Mouse (Mus musculus): ENCODE results near the gene Brdt. TPM values are rescaled to one million over a fixed set of nuclear protein-coding genes. Genes with fewer than 3 reads are reported as not detected.

Brdt gene
- polyA plus RNA-seq, 1 experiment from 2014 or later: 4.2 TPM

DNA sequence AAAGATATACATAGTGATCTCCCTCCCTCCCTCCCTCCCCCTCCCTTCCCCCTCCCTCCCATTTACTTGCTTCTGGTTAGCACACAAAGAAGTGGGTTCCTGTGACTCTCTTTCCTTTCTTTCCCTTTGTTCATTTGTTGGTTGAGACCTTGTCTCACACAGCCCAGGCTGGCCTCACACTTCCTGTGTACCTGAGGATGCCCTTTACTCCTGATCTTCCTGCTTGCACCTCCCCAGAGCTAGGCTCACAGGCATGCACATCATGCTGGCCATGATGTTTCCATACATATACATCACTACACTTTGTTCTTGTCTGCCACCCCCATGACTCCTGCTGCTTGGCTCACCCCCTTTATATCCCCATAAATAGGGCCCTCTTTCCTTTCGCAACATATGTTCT is 21.6 kb downstream of the Brdt start:
- H3K4me3 ChIP-seq (ENCODE audit: low read depth, low read length): no peak overlapping the region
- DNase-seq (ENCODE audit: low spot score) (no peak), ATAC-seq (ENCODE audit: low read depth) (no peak)
- no peaks in the 10 kb centered on the region for H3K27me3 ChIP-seq (replicated peaks; ENCODE audit: control insufficient read depth, insufficient read depth, low read length)
- peaks cover 5% of the 10 kb centered on the region; the same call in 1 of the 2 replicates for H3K4me1 ChIP-seq (ENCODE audit: control insufficient read depth, insufficient read depth, low read length)
- no peaks in the 10 kb centered on the region for H3K36me3 ChIP-seq (ENCODE audit: control insufficient read depth, insufficient read depth, low read length)
- 95% methylated on average over 1 of the region's 1 CpGs for WGBS
- H3K27ac ChIP-seq (replicated peaks; ENCODE audit: low read depth, low read length): no peak overlapping the region
- no peak overlapping the region for H3K4me2 ChIP-seq (ENCODE audit: low read depth, low read length)
- no peaks in the 10 kb centered on the region for H3K9me3 ChIP-seq (ENCODE audit: control insufficient read depth, low read length)
- no peak overlapping the region for H3K9ac ChIP-seq (ENCODE audit: low read depth, low read length)

DNA sequence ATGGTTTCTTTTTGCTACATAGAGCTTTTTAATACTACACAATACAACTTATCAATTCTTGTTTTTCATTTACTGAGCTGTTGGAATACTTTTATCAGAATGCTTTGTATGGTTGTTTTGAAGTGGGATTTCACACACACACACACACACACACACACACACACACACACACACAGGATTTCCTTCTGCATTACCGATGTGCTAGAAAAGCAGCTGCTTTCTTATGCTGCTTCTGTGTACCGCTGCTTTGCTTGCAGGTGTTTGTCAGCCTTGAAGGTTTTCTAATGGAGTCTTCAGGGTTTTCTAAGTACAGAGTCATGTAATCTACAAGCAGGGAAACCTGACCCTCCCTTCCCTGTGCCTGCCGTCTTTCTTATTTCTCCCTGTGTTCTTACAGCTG is 23.0 kb downstream of the Brdt start:
- ATAC-seq (ENCODE audit: low read depth): no peak
- no peak for DNase-seq (ENCODE audit: low spot score)
- H3K4me1 ChIP-seq (ENCODE audit: control insufficient read depth, insufficient read depth, low read length): no peaks in the 10 kb centered on the region
- 48% methylated on average over 3 of the region's 3 CpGs for WGBS
- no peak overlapping the region for H3K9ac ChIP-seq (ENCODE audit: low read depth, low read length)
- no peak overlapping the region for H3K4me3 ChIP-seq (ENCODE audit: low read depth, low read length)
- H3K4me2 ChIP-seq (ENCODE audit: low read depth, low read length): no peak overlapping the region
- no peaks in the 10 kb centered on the region for H3K27me3 ChIP-seq (replicated peaks; ENCODE audit: control insufficient read depth, insufficient read depth, low read length)
- no peak overlapping the region for H3K27ac ChIP-seq (replicated peaks; ENCODE audit: low read depth, low read length)
- no peaks in the 10 kb centered on the region for H3K9me3 ChIP-seq (ENCODE audit: control insufficient read depth, low read length)
- H3K36me3 ChIP-seq (ENCODE audit: control insufficient read depth, insufficient read depth, low read length): no peaks in the 10 kb centered on the region

DNA sequence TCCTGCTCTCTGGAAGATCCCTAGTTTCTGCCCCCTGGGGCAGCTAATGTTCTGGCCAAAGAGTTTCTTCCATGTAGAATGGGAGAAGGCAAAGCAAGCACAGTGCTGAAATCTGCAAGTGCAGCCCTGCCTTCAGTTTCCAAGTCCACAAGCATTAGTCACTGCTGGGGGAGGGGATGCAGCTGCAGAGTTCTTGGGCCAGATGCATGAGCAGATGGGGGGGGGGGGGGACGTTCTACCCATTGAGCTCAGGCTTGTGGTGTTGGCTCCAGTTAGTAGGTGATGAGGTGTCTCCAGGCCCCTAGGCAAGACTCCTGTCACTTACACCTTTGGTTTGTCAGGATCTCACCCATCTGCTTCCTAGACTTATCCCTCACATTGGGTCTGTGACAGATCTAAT is 24.8 kb downstream of the Brdt start:
- Histone ChIP-seq H3K4me2 (ENCODE audit: low read depth, low read length) (no peak overlapping the region), H3K4me3 (ENCODE audit: low read depth, low read length) (no peak overlapping the region), H3K9me3 (ENCODE audit: control insufficient read depth, low read length) (no peaks in the 10 kb centered on the region), H3K27ac (replicated peaks; ENCODE audit: low read depth, low read length) (no peak overlapping the region), H3K9ac (ENCODE audit: low read depth, low read length) (no peak overlapping the region), H3K4me1 (ENCODE audit: control insufficient read depth, insufficient read depth, low read length) (peaks cover 3% of the 10 kb centered on the region; the same call in 1 of the 2 replicates), H3K27me3 (replicated peaks; ENCODE audit: control insufficient read depth, insufficient read depth, low read length) (no peaks in the 10 kb centered on the region), H3K36me3 (ENCODE audit: control insufficient read depth, insufficient read depth, low read length) (no peaks in the 10 kb centered on the region)
- WGBS: no CpG with 5 or more reads among the region's 1 CpGs
- ATAC-seq (ENCODE audit: low read depth) (no peak), DNase-seq (ENCODE audit: low spot score) (peak; percentile 36)

DNA sequence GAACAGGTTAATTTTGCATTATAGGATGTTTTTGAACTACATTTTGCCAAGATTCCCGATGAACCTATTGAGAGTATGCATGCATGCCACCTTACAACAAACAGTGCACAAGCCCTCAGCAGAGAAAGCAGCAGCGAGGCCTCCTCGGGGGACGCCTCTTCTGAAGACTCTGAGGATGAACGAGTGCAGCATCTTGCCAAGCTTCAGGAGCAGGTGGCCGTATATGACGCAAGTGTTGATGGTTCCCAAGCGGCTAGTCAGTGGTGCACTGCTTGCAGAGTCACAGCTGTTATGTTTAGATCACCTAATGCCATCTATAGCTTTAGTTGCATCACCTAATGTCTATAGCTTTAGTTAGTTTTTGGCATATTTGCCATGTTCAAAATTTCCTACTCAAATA is 26.8 kb downstream of the Brdt start:
- Histone ChIP-seq H3K4me3 (ENCODE audit: low read depth, low read length) (no peak overlapping the region), H3K27ac (replicated peaks; ENCODE audit: low read depth, low read length) (no peak overlapping the region), H3K4me1 (ENCODE audit: control insufficient read depth, insufficient read depth, low read length) (peaks cover 3% of the 10 kb centered on the region; the same call in 1 of the 2 replicates), H3K9ac (ENCODE audit: low read depth, low read length) (no peak overlapping the region), H3K36me3 (ENCODE audit: control insufficient read depth, insufficient read depth, low read length) (no peaks in the 10 kb centered on the region), H3K9me3 (ENCODE audit: control insufficient read depth, low read length) (no peaks in the 10 kb centered on the region), H3K27me3 (replicated peaks; ENCODE audit: control insufficient read depth, insufficient read depth, low read length) (no peaks in the 10 kb centered on the region), H3K4me2 (ENCODE audit: low read depth, low read length) (no peak overlapping the region)
- peak; percentile 29 for DNase-seq (ENCODE audit: low spot score)
- 83% methylated on average over 8 of the region's 8 CpGs for WGBS
- ATAC-seq (ENCODE audit: low read depth): no peak

DNA sequence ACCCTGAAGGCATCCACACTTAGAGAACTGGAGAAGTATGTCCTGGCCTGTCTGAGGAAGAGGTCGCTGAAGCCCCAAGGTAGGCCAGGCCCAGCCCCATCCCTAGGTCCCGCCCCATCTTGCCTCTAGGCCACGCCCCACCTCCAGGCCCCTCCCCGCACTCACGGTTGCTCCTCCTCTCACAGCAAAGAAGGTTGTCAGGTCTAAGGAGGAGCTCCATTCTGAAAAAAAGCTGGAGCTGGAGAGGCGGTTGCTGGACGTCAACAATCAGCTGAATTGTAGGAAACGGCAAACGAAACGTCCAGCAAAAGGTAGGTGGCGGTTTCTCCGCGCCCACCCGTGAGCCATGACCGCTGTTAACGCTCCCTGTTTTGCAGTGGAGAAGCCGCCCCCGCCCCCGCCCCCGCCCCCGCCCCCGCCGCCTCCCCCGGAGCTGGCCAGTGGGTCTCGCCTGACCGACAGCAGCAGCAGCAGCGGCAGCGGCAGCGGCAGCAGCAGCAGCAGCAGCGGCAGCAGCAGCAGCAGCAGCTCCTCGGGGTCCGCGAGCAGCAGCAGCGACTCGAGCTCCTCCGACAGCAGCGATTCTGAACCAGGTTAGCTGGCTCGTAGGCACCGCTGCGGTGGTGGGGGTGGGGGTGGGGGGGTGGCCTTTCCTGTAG is 28.6 kb downstream of the Brdt start:
- under 1% methylated on average over 28 of the region's 40 CpGs for WGBS
- H3K9ac ChIP-seq (ENCODE audit: low read depth, low read length): peak overlapping the region; percentile 74
- DNase-seq (ENCODE audit: low spot score): peak; percentile 93
- ATAC-seq (ENCODE audit: low read depth): peak; percentile 96
- peak overlapping the region; percentile 60 for H3K4me2 ChIP-seq (ENCODE audit: low read depth, low read length)
- no peaks in the 10 kb centered on the region for H3K9me3 ChIP-seq (ENCODE audit: control insufficient read depth, low read length)
- peaks cover 3% of the 10 kb centered on the region; the same call in 1 of the 2 replicates for H3K4me1 ChIP-seq (ENCODE audit: control insufficient read depth, insufficient read depth, low read length)
- peak overlapping the region; percentile 66 for H3K4me3 ChIP-seq (ENCODE audit: low read depth, low read length)
- H3K27me3 ChIP-seq (replicated peaks; ENCODE audit: control insufficient read depth, insufficient read depth, low read length): no peaks in the 10 kb centered on the region
- H3K27ac ChIP-seq (replicated peaks; ENCODE audit: low read depth, low read length): peak overlapping the region; percentile 77
- H3K36me3 ChIP-seq (ENCODE audit: control insufficient read depth, insufficient read depth, low read length): 0 out of 2 replicates have a peak, but pooled peaks cover 6% of the 10 kb centered on the region

DNA sequence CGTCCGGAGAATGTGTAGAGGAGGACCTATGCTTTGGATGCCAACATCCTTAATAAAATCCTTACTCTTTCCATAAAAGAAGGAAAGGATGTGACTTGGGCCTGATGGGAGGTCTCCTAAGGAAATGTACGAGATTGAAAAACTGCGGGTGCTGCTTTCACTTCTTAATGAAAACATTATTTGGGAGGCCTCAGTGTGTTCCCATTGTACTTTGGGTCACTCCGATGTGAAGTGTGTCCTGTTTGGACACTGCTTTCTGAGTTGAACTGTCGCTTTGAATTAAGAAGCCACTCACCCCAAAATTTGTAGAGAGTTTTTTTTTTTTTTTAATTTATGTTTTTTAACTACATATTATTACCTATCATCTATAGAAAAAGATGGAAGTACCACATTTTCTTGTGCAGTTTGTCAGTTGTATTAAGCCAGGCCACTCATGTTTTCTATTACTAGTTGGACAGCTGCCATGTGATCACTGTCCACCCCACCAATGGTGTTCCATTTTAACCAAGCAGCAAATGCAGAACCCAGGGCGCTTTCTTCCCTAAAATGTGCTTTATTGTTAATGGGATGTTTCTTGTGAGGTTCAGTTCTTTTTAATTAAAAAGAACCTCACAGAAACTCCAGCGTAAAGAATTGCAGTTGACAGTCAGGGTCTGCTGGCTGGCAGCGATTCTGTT is 29.2 kb downstream of the Brdt start:
- peak overlapping the region; percentile 60 for H3K4me2 ChIP-seq (ENCODE audit: low read depth, low read length)
- peak overlapping the region; percentile 74 for H3K9ac ChIP-seq (ENCODE audit: low read depth, low read length)
- ATAC-seq (ENCODE audit: low read depth) (no peak), DNase-seq (ENCODE audit: low spot score) (peak; percentile 44)
- H3K27me3 ChIP-seq (replicated peaks; ENCODE audit: control insufficient read depth, insufficient read depth, low read length): no peaks in the 10 kb centered on the region
- peak overlapping the region; percentile 77 for H3K27ac ChIP-seq (replicated peaks; ENCODE audit: low read depth, low read length)
- H3K36me3 ChIP-seq (ENCODE audit: control insufficient read depth, insufficient read depth, low read length): 0 out of 2 replicates have a peak, but pooled peaks cover 6% of the 10 kb centered on the region
- peak overlapping the region; percentile 66 for H3K4me3 ChIP-seq (ENCODE audit: low read depth, low read length)
- 14% methylated on average over 9 of the region's 9 CpGs for WGBS
- peaks cover 3% of the 10 kb centered on the region; the same call in 1 of the 2 replicates for H3K4me1 ChIP-seq (ENCODE audit: control insufficient read depth, insufficient read depth, low read length)
- no peaks in the 10 kb centered on the region for H3K9me3 ChIP-seq (ENCODE audit: control insufficient read depth, low read length)

DNA sequence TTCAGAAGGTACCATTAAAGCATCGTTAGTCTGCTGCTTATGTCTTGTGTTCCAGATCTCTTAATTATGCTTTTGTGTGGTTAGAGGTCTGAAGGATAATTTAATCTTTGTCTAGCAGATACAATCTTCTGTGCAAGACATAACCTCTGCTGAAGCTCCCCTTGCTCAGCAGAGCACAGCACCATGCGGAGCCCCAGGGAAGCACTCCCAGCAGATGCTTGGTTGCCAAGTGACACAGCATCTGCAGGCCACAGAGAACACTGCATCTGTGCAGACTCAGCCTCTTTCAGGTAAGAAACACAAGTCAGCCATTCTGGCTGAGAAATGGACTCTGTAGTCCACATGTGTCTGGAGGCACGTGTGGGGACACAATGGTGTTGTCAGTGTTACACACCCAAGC is 39.1 kb downstream of the Brdt start:
- Histone ChIP-seq H3K9ac (ENCODE audit: low read depth, low read length) (no peak overlapping the region), H3K27ac (replicated peaks; ENCODE audit: low read depth, low read length) (no peak overlapping the region), H3K9me3 (ENCODE audit: control insufficient read depth, low read length) (no peaks in the 10 kb centered on the region), H3K27me3 (replicated peaks; ENCODE audit: control insufficient read depth, insufficient read depth, low read length) (no peaks in the 10 kb centered on the region), H3K4me2 (ENCODE audit: low read depth, low read length) (no peak overlapping the region), H3K36me3 (ENCODE audit: control insufficient read depth, insufficient read depth, low read length) (peaks cover 20% of the 10 kb centered on the region), H3K4me1 (ENCODE audit: control insufficient read depth, insufficient read depth, low read length) (no peaks in the 10 kb centered on the region), H3K4me3 (ENCODE audit: low read depth, low read length) (no peak overlapping the region)
- 60% methylated on average over 3 of the region's 3 CpGs for WGBS
- no peak for ATAC-seq (ENCODE audit: low read depth)
- no peak for DNase-seq (ENCODE audit: low spot score)

DNA sequence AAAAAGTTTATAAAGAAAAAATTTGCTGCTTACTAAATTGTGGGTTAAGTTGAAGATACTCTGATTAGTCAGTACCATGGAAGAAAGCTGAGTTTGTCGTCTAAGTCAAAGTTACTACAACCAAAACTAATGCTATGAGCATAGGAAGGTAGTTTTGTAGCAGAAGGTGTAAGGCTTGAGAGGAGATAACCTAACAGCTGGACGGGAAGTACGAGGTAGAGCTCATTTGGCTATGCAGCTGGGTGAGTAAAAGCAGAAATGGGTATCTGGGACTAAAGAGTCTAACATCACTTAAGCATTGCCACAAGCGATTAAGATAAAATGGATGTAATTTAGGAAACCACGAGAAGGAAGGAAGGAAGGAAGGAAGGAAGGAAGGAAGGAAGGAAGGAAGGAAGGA is 40.4 kb downstream of the Brdt start:
- H3K36me3 ChIP-seq (ENCODE audit: control insufficient read depth, insufficient read depth, low read length): peaks cover 30% of the 10 kb centered on the region
- H3K9me3 ChIP-seq (ENCODE audit: control insufficient read depth, low read length): no peaks in the 10 kb centered on the region
- H3K4me1 ChIP-seq (ENCODE audit: control insufficient read depth, insufficient read depth, low read length): no peaks in the 10 kb centered on the region
- no peaks in the 10 kb centered on the region for H3K27me3 ChIP-seq (replicated peaks; ENCODE audit: control insufficient read depth, insufficient read depth, low read length)
- DNase-seq (ENCODE audit: low spot score) (no peak), ATAC-seq (ENCODE audit: low read depth) (no peak)
- H3K4me2 ChIP-seq (ENCODE audit: low read depth, low read length): no peak overlapping the region
- H3K9ac ChIP-seq (ENCODE audit: low read depth, low read length): no peak overlapping the region
- 87% methylated on average over 5 of the region's 5 CpGs for WGBS
- H3K27ac ChIP-seq (replicated peaks; ENCODE audit: low read depth, low read length): no peak overlapping the region
- H3K4me3 ChIP-seq (ENCODE audit: low read depth, low read length): no peak overlapping the region

DNA sequence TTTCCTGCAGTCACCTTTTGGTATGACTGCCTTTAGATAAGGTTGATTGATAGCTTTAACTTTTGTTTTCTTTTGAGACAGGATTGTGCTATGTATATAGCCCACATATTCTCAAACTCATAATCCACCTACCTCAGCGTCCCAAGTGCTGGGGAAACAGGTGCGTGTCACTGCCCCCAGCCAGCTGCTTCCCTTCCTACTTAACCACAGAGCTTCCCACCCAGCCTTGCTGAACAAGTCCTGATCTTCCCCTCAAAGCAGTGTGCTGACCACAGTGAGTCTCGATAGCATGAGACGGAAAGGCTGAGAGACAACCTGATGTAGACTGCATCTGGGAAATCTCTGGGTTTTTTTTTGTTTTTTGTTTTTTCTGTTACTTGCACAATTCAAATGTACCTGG is 42.3 kb downstream of the Brdt start:
- ATAC-seq (ENCODE audit: low read depth) (no peak), DNase-seq (ENCODE audit: low spot score) (no peak)
- H3K4me3 ChIP-seq (ENCODE audit: low read depth, low read length): no peak overlapping the region
- no peak overlapping the region for H3K9ac ChIP-seq (ENCODE audit: low read depth, low read length)
- 88% methylated on average over 4 of the region's 4 CpGs for WGBS
- H3K36me3 ChIP-seq (ENCODE audit: control insufficient read depth, insufficient read depth, low read length): peaks cover 41% of the 10 kb centered on the region
- H3K27ac ChIP-seq (replicated peaks; ENCODE audit: low read depth, low read length): no peak overlapping the region
- H3K4me2 ChIP-seq (ENCODE audit: low read depth, low read length): no peak overlapping the region
- H3K4me1 ChIP-seq (ENCODE audit: control insufficient read depth, insufficient read depth, low read length): no peaks in the 10 kb centered on the region
- no peaks in the 10 kb centered on the region for H3K27me3 ChIP-seq (replicated peaks; ENCODE audit: control insufficient read depth, insufficient read depth, low read length)
- H3K9me3 ChIP-seq (ENCODE audit: control insufficient read depth, low read length): no peaks in the 10 kb centered on the region
